Mouse (Mus musculus) neural tube, embryonic 15.5 days (tissue): ENCODE results near the gene Btg2. TPM values are rescaled to one million over a fixed set of nuclear protein-coding genes. Genes with fewer than 3 reads are reported as not detected.

Experiments used
- ATAC-seq: fragments of 200-750 bp; cut with Nextera tagmentation; 2 replicates; pipeline ENCODE4 v1.8.0; 2017; ENCODE audit warnings: mild to moderate bottlenecking, moderate TSS enrichment, moderate library complexity; ENCODE audit not compliant: low FRiP score
- H3K27ac ChIP-seq: fragments of 300-500 bp; sonication (generic); replicated peaks from 2 replicates; pipeline ENCODE4 v1.5.1; 2015; ENCODE audit warnings: mild to moderate bottlenecking, inconsistent platforms
- H3K27me3 ChIP-seq: fragments of 300-500 bp; sonication (generic); replicated peaks from 2 replicates; pipeline ENCODE4 v1.6.1; 2015; ENCODE audit warnings: inconsistent platforms
- H3K36me3 ChIP-seq: fragments of 300-500 bp; sonication (generic); 2 replicates; pipeline ENCODE4 v1.6.1; 2015; ENCODE audit warnings: inconsistent platforms
- H3K4me1 ChIP-seq: fragments of 300-500 bp; sonication (generic); 2 replicates; pipeline ENCODE4 v1.6.1; 2015; ENCODE audit warnings: inconsistent platforms
- H3K4me2 ChIP-seq: fragments of 300-500 bp; sonication (generic); 2 replicates; pipeline ENCODE4 v1.6.1; 2015; ENCODE audit warnings: inconsistent platforms, mild to moderate bottlenecking, moderate library complexity
- H3K4me3 ChIP-seq: fragments of 300-500 bp; sonication (generic); replicated peaks from 2 replicates; pipeline ENCODE4 v1.5.1; 2015; ENCODE audit warnings: mild to moderate bottlenecking, inconsistent platforms
- H3K9ac ChIP-seq: fragments of 300-500 bp; sonication (generic); replicated peaks from 2 replicates; pipeline ENCODE4 v1.6.1; 2015; ENCODE audit warnings: mild to moderate bottlenecking, inconsistent platforms
- H3K9me3 ChIP-seq: fragments of 300-500 bp; sonication (generic); replicated peaks from 2 replicates; pipeline ENCODE4 v1.6.1; 2016; ENCODE audit warnings: inconsistent platforms
- WGBS: fragments of 180-500 bp; shearing (Covaris S2); methylation state at CpG from one replicate; pipeline ENCODE4 v1.1.7; 2015; ENCODE audit warnings: mixed read lengths; 5-methylcytosine and 5-hydroxymethylcytosine counted together
- polyA plus RNA-seq: library from polyadenylated mRNA; unstranded; fragments of >200 nt; fragmentation: Nextera tagmentation; extraction: Ambion mirVana; gene quantifications from 2 replicates; pipeline ENCODE4 v1.2.1, GENCODE M21; 2015

The Btg2 gene
- polyA plus RNA-seq, 1 experiment from 2014 or later: 20.6 TPM

GRCm38 (mm10) chr1:134097080-134097855, 18.3 kb upstream of the Btg2 start:
- Histone ChIP-seq H3K9me3 (no peaks in the 10 kb centered on the region), H3K27ac (peak overlapping the region; percentile 78), H3K27me3 (no peaks in the 10 kb centered on the region), H3K4me1 (peaks cover 55% of the 10 kb centered on the region), H3K36me3 (no peaks in the 10 kb centered on the region), H3K4me2 (no peak overlapping the region), H3K9ac (no peak overlapping the region), H3K4me3 (no peak overlapping the region)
- WGBS: 80% methylated on average over 7 of the region's 7 CpGs
- ATAC-seq: no peak

GRCm38 (mm10) chr1:134096264-134096934, 17.5 kb upstream of the Btg2 start:
- peak; percentile 48; the same call in 1 of the 2 replicates for ATAC-seq
- H3K36me3 ChIP-seq: no peaks in the 10 kb centered on the region
- no peak overlapping the region for H3K4me3 ChIP-seq
- no peak overlapping the region for H3K9ac ChIP-seq
- no peaks in the 10 kb centered on the region for H3K27me3 ChIP-seq
- H3K4me1 ChIP-seq: peaks cover 56% of the 10 kb centered on the region
- peak overlapping the region; percentile 78 for H3K27ac ChIP-seq
- peak overlapping the region; percentile 5; the same call in 1 of the 2 replicates for H3K4me2 ChIP-seq
- no peaks in the 10 kb centered on the region for H3K9me3 ChIP-seq
- 13% methylated on average over 14 of the region's 14 CpGs for WGBS

DNA sequence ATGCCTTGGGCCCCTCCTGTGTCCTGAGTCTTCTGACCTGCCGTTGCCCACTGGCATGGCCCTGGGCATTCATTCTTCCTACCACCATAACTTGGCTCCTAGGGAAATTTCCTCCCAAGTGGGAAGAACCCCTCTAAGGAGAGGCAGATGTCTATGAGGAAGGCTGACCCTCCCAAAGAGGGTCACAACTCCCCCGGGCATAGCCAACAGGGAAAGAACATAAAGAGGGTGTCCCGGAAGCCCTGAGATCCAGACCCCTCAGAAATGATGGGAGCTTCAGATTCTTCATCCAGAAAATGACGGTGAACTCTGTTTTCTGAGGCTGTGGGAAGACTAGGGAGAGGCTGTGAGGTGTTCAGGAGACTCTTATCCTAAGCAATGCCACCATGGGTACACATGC, 16.8 kb upstream of the Btg2 start:
- no peak for ATAC-seq
- Histone ChIP-seq H3K27ac (peak overlapping the region; percentile 60; the same call in 1 of the 2 replicates), H3K9ac (no peak overlapping the region), H3K27me3 (no peaks in the 10 kb centered on the region), H3K4me3 (no peak overlapping the region), H3K9me3 (no peaks in the 10 kb centered on the region), H3K36me3 (no peaks in the 10 kb centered on the region), H3K4me1 (peaks cover 56% of the 10 kb centered on the region), H3K4me2 (peak overlapping the region; percentile 5; the same call in 1 of the 2 replicates)
- WGBS: 73% methylated on average over 4 of the region's 4 CpGs

DNA sequence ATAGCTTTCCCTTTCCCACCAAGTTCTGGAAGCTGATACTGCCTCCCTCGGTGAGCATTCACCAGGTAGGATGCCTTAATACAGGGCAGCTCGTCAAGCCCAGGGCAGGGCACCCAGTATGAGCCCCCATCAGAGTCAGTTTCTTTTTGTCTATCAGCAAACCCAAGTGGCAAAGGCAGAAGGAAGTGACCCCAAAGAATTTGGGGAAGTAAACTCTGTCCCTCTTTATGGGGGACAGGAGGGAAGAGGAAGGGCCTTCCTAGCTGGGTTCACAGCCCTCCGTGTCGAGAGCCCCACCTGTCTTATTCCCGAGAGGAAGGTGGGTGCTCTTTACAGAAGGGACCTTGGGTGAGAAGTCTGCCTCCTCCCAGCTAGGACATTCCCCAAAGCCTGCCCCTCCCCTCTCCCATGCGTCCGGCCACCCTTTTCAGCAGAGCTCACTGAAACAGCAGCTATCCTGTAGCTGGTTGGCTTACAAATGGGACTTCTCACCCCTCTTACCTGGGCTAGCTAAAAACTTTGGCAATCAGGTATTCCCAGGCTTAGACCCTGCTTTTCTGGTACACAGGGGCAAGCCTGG, 16.2 kb upstream of the Btg2 start:
- Histone ChIP-seq H3K4me1 (peaks cover 56% of the 10 kb centered on the region), H3K4me2 (no peak overlapping the region), H3K27me3 (no peaks in the 10 kb centered on the region), H3K4me3 (no peak overlapping the region), H3K9me3 (no peaks in the 10 kb centered on the region), H3K27ac (no peak overlapping the region), H3K36me3 (no peaks in the 10 kb centered on the region), H3K9ac (no peak overlapping the region)
- ATAC-seq: no peak
- WGBS: 68% methylated on average over 7 of the region's 7 CpGs

DNA sequence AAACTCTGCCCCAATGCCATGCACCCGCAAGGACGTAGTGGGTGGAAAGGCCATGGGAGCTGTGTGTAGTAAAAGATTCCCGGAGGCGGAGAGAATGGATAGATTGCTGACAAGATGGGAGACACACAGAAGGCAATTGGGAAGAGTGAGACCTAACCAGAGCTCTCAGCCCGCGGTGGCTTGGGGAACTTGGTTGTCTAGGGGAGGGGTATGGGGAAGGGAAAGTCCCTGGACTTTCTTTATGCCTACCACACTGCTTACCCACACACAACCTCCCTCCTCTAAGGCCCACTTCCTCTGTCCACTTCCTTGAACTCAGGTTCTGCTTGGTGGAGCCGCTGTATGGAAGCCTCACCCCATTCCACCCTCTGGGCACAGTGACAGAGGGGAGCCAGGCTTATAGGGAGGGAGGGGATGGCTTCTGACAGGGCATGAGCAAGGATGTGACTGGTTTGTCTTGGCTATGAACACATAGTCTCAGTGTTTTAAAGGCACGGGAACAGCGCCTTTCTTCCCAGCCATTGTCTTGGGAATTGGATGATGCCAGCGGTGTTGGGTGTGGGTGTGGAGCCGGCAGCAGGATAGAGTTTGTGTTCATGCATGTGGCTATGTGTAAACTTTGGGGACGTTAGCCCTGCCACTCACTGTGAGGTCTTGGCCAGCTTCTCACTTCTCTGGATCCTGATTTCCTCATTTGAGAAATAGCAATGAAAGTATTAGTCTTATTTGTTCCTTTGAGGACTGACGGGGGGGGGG, 15.0 kb upstream of the Btg2 start:
- no peak for ATAC-seq
- Histone ChIP-seq H3K4me2 (peak overlapping the region; percentile 88), H3K27me3 (no peaks in the 10 kb centered on the region), H3K4me1 (peaks cover 47% of the 10 kb centered on the region), H3K9me3 (no peaks in the 10 kb centered on the region), H3K4me3 (peak overlapping the region; percentile 46; the same call in 1 of the 2 replicates), H3K9ac (no peak overlapping the region), H3K36me3 (no peaks in the 10 kb centered on the region), H3K27ac (peak overlapping the region; percentile 85)
- 53% methylated on average over 13 of the region's 13 CpGs for WGBS

DNA sequence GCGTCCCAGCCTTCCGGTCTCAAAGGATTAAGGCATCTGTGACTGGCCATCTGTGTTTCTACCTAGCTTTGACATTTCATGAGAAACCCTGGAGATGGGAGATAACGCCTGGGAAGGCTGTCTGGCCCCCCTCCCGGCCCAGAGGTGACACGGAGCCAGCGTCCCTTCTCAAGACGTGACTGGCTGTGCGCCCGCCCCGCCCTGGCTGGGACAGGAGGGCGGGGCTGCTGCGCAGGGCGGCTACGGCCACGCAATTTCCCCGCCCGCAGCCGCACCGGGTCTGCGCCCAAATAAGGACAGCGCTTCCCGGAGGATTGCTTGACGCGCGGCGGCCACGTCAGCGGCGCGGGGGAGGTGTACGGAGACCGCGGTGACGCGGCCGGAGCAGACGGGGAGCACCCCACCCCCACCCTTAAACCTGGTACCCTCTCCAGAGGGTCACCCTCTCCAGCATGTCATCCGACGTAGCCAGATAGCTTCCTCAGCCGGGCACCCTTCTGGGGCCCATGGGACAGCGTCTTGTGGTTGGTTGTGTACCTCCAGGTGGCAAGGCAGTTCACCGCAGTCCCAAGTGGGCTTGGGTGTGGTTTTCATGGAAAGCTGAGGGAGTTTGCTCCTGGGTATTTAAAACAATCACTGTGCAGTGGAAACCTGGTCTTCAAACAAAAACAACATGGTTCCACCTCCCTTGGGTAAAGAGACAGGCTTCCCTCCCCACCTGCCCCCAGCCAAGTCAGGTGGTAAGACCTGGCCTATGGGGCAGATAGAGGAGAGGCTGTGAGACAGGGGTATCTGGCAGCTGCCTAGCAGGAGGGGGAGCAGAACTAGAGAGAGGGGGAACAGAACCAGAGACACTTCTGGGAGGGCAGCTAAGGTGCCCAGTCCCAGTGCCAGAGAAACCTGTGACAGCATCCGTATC, 14.2 kb upstream of the Btg2 start:
- Histone ChIP-seq H3K9ac (peak overlapping the region; percentile 63), H3K9me3 (no peaks in the 10 kb centered on the region), H3K27me3 (no peaks in the 10 kb centered on the region), H3K4me1 (peaks cover 38% of the 10 kb centered on the region), H3K4me3 (peak overlapping the region; percentile 46), H3K36me3 (no peaks in the 10 kb centered on the region), H3K4me2 (peak overlapping the region; percentile 88), H3K27ac (peak overlapping the region; percentile 85)
- peak; percentile 83 for ATAC-seq
- 3% methylated on average over 43 of the region's 43 CpGs for WGBS

DNA sequence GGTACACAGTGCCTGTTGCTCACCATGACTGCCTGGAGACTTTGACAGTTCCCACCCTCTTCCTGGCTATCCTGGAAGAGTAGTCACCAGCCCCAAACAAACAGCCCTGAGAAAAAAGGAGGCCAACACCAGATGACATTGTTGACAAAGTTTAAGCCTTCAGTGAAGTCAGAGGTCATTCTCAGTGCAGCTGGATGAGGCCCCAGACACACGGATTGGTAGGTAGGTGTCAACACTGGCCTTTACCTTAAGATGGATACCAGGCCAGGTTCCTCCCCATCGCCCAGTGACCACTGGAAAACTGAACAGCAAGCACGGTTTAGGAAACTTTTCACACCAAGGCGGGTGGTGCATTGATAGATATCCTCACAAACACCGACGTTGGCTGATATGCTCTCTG, 13.4 kb upstream of the Btg2 start:
- peak overlapping the region; percentile 85 for H3K27ac ChIP-seq
- no peaks in the 10 kb centered on the region for H3K27me3 ChIP-seq
- peak overlapping the region; percentile 46 for H3K4me3 ChIP-seq
- peaks cover 37% of the 10 kb centered on the region for H3K4me1 ChIP-seq
- H3K9ac ChIP-seq: peak overlapping the region; percentile 63
- 36% methylated on average over 6 of the region's 6 CpGs for WGBS
- no peak; the same call in 1 of the 2 replicates for ATAC-seq
- no peaks in the 10 kb centered on the region for H3K36me3 ChIP-seq
- no peaks in the 10 kb centered on the region for H3K9me3 ChIP-seq
- H3K4me2 ChIP-seq: peak overlapping the region; percentile 88

DNA sequence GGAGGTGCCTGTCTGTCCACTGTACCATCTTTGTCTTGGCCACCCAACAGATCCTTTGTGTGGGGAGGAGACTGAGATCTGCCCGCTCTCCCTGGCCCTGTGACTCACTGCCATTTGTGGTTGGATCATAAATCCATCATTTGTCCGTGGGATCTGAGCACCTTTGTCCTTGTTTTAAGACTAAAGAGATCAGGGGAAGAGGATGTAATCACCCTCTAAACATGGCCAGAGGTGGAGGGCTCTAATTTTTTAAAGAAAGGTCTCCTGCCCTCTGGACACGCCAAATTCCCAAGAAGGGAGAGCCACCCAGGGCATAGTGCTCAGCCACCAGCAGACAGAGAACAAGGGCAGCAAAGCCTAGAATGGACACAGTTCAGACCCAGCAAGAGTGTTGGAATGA, 12.9 kb upstream of the Btg2 start:
- no peak overlapping the region for H3K4me2 ChIP-seq
- no peak overlapping the region for H3K4me3 ChIP-seq
- no peak for ATAC-seq
- no peak overlapping the region for H3K9ac ChIP-seq
- no peaks in the 10 kb centered on the region for H3K9me3 ChIP-seq
- WGBS: 73% methylated on average over 3 of the region's 3 CpGs
- H3K27me3 ChIP-seq: no peaks in the 10 kb centered on the region
- H3K27ac ChIP-seq: no peak overlapping the region
- H3K36me3 ChIP-seq: no peaks in the 10 kb centered on the region
- H3K4me1 ChIP-seq: peaks cover 35% of the 10 kb centered on the region

DNA sequence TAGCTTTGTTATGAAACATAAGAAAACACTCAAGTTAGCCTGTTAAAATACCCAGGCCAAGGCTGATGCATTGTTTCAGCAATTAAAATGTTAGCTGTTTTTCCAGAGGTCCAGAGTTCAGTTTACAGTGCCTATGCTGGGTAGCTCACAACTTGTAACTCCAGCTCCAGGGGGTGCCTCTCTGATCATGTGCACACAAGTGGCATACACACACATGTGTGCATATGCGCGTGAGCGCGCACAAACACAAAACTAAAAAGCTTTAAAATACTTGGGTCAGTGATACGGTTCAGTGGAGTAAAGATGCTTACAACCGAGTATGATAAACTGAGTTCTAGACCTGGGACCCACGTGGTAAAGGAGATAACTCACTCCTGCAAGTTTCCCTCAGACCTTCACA, 10.2 kb upstream of the Btg2 start:
- 89% methylated on average over 7 of the region's 7 CpGs for WGBS

DNA sequence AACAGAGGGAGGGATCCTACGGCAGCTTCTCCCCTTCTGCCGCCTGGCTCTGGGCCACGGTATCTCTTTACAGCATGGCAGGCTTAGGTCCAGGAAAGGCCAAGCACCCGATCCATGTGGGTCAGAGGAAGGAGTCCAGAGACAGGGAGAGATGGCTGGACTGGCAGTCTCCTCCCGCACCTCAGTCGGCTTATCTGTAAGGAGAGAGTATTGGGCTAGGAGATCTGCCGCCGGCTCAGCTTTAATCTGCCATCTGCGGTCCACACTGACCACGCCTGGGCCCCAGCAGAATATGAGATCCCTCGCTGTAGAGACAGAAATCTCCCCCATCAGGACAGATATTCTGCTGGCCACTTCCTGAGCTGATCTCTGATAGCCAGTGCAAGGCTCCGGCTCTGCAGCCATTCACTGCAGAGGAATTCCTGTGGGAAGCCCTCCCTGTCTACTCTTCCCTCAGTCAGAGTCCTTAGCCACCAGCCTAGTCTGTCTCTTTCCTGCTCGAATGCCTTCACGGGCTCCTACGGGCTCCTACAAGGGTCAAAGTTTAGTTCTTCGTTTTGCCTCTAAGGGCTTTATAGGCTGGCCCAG, 8.0 kb upstream of the Btg2 start:
- Histone ChIP-seq H3K9me3 (no peaks in the 10 kb centered on the region), H3K4me2 (no peak overlapping the region), H3K27me3 (no peaks in the 10 kb centered on the region), H3K9ac (no peak overlapping the region), H3K36me3 (no peaks in the 10 kb centered on the region), H3K4me3 (no peak overlapping the region), H3K4me1 (peaks cover 15% of the 10 kb centered on the region), H3K27ac (no peak overlapping the region)
- ATAC-seq: no peak
- WGBS: 60% methylated on average over 16 of the region's 16 CpGs

More for the DNA sequence above, 10.2 kb upstream of the Btg2 start:
- no peak overlapping the region for H3K4me3 ChIP-seq
- no peak for ATAC-seq
- no peak overlapping the region for H3K27ac ChIP-seq
- no peak overlapping the region for H3K9ac ChIP-seq
- peaks cover 31% of the 10 kb centered on the region for H3K4me1 ChIP-seq
- no peaks in the 10 kb centered on the region for H3K36me3 ChIP-seq
- no peaks in the 10 kb centered on the region for H3K27me3 ChIP-seq
- no peaks in the 10 kb centered on the region for H3K9me3 ChIP-seq
- H3K4me2 ChIP-seq: no peak overlapping the region
